Mouse (Mus musculus): ENCODE measurements around the gene Slc46a1.

Slc46a1 gene

DNA sequence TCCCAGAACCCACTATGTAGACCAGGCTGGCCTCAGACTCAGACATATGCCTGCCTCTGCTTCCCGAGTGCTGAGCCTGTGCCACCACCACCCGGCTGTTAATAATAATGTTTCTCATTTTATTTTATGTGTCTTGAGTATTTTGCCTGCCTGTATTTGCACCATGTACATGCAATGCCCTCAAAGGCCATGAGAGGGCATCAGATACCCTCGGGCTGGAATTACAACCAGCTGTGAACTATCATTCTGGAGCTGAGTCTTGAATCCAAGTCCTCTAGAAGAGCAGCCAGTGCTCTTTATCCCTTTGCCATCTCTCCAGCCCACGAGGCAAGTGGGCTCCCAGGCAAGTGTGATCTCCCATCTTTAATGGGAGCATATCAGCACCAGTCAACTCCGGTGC is 10.2 kb upstream of the Slc46a1 start:
- DNase-seq (ENCODE audit: low spot score) = no peak

GRCm38 (mm10) chr11:78458740-78459139 is 6.8 kb upstream of the Slc46a1 start:
- DNase-seq (ENCODE audit: low spot score) = no peak

DNA sequence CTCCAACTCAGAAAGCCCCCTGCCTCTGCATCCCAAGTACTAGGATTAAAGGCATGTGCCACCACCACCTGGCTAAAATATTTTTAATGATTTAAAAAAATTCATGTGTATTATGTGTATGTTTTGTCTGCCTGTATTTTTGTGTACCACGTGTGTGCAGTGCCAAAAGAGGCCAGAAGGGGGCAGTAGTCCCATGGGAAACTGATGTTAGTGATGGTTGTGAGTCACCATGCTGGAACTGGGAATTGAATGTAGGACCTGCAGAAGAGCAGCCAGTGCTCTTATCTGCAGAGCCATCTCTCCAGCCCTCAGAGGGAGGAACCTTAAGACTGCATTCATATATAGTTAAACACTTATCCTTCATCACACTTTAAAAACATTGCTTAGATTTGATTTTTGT is 3.6 kb upstream of the Slc46a1 start:
- no peak for DNase-seq (ENCODE audit: low spot score)

GRCm38 (mm10) chr11:78462669-78463068 is 2.8 kb upstream of the Slc46a1 start:
- no peak for DNase-seq (ENCODE audit: low spot score)

GRCm38 (mm10) chr11:78463286-78464036 is 2.0 kb upstream of the Slc46a1 start:
- DNase-seq (ENCODE audit: low spot score) = no peak

GRCm38 (mm10) chr11:78465116-78465515 is 381 bp upstream of the Slc46a1 start:
- no peak for DNase-seq (ENCODE audit: low spot score)

DNA sequence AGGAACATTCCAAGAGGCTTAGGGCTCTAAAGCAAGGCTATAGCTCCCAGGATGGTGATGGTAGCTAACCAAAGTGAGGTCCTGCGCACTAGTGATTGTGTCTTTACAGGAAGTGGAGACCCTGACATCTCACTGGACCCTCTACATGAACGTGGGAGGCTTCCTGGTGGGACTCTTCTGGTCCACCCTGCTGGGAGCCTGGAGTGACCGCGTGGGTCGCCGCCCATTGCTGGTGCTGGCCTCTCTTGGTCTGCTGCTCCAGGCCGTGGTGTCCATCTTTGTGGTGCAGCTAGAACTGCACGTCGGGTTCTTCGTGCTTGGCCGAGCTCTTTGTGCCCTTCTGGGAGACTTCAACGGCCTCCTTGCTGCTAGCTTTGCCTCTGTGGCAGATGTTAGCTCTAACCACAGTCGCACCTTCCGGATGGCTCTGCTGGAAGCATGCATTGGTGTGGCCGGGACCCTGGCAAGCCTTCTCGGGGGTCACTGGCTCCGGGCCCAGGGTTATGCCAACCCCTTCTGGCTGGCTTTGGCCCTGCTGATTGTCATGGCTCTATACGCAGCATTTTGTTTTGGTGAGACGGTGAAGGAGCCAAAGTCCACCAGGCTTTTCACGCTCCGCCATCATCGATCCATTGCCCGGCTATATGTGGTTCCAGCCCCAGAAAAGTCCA is 880 bp downstream of the Slc46a1 start:
- no peak for DNase-seq (ENCODE audit: low spot score)

DNA sequence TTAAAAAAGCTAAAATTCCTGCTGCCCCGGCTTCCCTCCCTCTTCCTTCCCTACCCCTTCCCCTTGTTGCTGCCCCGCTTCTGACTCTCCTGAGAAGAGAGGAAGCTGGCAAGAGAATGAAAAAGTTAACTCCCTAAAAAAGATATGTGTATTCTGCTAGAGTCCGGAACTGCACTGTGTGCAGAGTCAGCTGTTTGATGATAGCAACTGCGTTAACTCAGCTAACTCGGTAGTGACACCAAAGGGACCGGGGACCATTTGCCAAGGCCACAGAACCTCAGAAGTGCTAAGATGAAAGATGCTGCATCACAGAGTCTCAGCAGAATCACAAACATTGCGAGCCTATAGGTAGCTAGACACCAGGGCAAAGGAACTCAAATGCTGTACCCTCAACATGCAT is 2.0 kb downstream of the Slc46a1 start:
- no peak for DNase-seq (ENCODE audit: low spot score)

DNA sequence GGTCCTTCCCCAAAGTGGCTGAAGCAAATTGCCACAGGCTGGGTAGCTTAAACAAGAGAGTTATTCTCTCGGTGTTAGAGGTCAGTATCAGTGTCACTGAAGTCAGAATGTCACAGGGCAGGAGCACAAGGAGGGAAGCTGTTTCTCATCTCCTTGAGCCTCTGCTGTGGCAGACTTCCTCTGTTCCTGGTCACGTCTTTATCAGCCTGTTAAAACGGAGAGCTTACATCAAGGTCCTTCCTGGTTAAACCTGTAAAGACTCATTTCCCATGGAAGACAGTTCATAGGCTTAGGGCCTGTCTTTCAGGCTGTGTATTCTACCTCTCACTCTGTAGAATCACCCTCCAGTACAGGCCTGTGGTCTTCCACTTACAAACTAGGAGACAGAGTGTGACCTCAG is 2.4 kb downstream of the Slc46a1 start:
- DNase-seq (ENCODE audit: low spot score) = no peak

DNA sequence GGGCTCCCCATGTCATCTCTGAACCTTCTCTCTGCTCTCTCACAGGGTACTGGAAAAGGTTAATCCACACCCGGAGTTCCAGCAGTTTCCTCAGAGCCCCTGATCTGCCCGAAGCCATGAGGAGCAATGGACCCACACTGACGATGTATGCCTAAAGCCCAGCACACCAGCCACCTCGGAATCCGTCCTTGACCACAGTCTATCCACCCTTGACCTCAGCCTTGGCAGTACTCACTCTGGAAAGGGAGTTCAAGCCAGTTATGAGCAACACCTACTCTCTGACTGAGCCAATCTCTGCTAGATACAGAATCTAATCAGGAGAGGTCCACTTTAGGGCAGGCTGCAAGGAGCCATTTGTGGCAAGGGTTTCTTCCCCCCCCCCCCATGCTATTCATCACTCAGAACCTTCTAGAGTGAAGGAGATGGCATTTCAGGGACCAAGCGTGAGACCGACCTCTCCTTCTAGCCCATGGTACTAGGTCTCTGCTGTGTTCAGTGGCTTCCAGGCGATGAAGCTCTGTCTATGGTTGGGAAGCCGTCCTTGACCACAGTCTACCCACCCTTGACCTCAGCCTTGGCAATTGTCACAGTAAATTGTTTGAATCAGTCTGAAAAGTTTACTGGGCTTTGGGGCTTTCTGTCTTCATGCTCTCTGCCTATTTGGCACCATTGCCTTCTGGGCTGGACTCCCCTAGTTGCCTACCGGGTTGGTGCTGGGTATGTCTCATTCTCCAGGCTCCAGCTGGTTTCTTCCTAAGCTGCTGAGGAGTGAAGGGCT is 6.0 kb downstream of the Slc46a1 start:
- DNase-seq (ENCODE audit: low spot score) = no peak

- DNase-seq (ENCODE audit: low spot score) = no peak
Observed at GRCm38 (mm10) chr11:78475289-78475688, 9.8 kb downstream of the Slc46a1 start.

DNA sequence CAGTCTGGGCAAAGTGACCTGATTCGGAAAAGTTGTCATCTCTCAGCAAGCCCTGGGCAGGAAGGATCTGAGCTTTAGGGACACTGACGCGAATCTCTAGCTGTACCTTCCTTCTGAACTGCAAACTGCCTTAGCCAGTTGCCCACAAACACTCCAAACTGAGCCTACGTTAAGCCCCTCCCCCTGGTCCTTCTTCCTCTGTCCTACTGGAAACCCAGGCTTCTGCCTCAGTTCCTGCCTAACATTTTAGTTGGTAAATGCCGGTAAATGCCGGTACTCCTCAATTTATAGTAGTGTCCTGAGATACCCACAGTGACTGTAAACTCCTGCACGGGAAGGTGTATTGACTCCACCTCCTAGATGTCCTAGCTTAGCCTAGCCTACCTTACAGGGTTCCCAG is 18.1 kb downstream of the Slc46a1 start:
- no peak for DNase-seq (ENCODE audit: low spot score)

GRCm38 (mm10) chr11:78488168-78488567 is 22.7 kb downstream of the Slc46a1 start:
- DNase-seq (ENCODE audit: low spot score) = no peak

GRCm38 (mm10) chr11:78490781-78491241 is 25.3 kb downstream of the Slc46a1 start:
- DNase-seq (ENCODE audit: low spot score) = no peak

GRCm38 (mm10) chr11:78495904-78496303 is 30.4 kb downstream of the Slc46a1 start:
- DNase-seq (ENCODE audit: low spot score) = no peak

DNA sequence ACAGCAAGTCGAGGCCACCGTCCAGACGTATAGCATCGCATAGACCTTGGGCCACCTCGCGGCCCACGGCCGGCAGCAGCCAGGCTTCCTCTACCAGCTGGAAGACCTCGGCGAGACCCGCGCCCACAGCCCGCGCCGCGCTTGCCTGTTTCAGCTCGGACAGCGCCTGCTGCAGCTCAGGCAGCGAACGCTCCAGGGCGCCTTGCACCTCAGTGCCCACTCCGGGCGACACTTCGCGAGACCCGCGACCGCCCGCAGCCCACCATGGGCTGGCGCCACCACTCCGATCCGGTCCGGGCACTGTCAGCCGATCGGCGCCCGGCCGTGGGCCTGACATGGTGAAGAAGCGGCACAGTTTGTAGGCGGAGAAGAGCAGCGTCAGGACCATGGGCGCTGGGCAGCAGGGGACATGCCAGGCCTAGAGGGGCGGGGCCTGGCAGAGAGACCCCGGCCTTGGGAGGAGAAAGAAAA is 31.6 kb downstream of the Slc46a1 start:
- no peak for DNase-seq (ENCODE audit: low spot score)

DNA sequence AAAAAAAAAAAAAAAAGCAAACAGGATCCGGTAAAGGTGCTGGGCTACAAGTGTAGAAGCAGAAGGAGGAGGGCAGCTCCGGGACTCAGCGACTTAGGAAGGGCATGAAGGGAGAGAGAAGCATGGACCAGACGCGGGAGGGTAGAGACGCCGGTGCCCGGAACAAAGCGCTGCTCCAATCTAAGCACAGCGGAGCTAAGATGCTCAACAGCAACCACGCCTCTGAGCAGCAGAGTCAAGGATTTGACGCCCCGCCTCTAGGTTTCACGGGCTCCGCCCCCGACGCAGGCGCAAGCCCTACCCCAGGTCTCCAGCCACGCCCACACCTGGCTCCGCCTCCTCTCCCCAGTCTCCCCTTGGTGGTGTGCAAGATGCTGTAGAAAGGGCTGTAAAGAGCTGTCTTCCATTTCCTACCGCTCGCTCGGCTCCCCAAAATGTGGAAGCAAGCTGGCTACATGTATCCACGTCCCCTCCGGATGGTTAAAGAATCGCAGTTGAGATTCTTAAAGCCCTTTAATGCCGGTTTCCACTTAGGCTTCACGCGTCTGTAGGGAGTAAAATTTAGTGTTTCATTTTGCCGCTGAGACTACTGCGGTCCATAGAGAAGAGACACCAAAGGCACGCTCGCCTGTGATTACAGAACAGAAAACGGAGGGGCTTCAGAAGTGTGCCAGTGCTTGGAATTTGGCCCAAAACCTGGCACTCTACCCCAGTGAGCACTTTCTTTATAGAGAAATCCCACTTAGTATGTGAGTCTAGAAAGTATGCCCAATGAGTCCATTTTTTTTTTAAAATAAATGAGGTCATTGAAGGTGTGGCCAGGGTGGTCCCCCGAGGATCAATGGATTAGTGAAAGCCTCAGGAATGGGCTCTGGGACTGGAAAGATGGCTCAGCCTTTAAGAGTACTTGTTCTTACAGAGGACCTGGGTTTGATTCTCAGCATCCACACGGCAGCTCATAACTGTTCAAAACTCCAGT is 32.3 kb downstream of the Slc46a1 start, which contains the start of gene Sarm1:
Gene Sarm1 (minus strand): TSS at position 211 of the 979 bp plus-strand sequence.
- DNase-seq (ENCODE audit: low spot score) = peak; percentile 92

DNA sequence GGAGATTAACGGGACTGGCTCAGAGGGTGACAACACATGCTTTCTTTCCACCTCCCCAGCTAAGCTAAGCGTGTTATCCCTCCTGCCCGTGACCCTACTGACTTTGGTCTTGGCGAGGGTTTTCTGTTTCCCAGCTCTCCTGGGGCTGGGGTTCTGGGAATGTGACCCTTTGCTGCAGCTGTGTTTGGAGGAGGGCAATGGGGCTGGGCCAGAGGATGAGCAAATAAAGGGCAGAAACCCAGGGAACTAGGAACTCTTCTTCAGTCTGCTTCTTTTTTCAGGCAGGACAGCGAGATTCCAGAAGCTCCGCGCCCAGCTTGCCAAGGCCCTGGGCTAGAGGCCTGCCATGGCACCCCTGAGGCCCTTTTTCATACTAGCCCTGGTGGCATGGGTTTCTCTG is 33.5 kb downstream of the Slc46a1 start, which contains the start of gene Vtn:
Gene Vtn (plus strand): TSS at position 88 of the 400 bp plus-strand sequence.
- DNase-seq (ENCODE audit: low spot score) = no peak

DNA sequence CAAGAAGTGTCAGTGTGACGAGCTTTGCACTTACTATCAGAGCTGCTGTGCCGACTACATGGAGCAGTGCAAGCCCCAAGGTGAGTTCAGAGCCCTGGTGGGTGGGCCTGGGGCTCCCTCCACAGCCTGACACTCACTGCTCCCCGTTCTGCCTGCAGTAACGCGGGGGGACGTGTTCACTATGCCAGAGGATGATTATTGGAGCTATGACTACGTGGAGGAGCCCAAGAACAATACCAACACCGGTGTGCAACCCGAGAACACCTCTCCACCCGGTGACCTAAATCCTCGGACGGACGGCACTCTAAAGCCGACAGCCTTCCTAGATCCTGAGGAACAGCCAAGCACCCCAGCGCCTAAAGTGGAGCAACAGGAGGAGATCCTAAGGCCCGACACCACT is 34.0 kb downstream of the Slc46a1 start:
- DNase-seq (ENCODE audit: low spot score) = no peak

DNA sequence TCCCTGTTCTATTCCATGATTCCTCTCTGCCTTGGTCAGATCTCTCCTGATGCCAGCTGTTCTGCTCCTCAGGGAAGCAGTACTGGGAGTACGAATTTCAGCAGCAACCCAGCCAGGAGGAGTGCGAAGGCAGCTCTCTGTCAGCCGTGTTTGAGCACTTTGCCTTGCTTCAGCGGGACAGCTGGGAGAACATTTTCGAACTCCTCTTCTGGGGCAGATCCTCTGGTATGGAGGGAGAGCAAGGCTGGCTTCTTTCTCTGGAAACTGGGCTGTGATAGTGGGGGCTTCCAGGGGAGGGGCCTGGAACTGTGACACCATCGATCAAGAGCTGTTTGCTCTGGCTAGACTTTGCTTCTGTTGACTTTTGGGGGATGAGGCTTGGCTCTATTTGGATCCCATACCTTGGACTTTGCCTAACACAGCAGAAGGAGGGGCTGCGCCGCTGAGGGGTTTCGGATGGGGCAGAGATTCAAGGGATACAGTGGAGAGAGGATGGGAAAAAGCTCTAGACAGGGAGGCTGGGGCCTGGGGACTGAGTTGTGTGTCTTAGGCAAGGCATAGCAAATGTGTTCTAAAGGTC is 35.2 kb downstream of the Slc46a1 start:
- DNase-seq (ENCODE audit: low spot score) = no peak

- no peak for DNase-seq (ENCODE audit: low spot score)
Observed at GRCm38 (mm10) chr11:78501529-78501928, 36.0 kb downstream of the Slc46a1 start.
